Mouse (Mus musculus): ENCODE measurements around the gene Auts2.

- no peak for TF ChIP-seq CTCF (IDR thresholded peaks at IDR 0.05; ENCODE audit: extremely low read depth, insufficient read length, insufficient replicate concordance, low read depth, low read length)
- TF ChIP-seq POLR2A (IDR thresholded peaks at IDR 0.05; ENCODE audit: low read depth, low read length): no peak
Measured at GRCm38 (mm10) chr5:131544381-131544780, 998.8 kb downstream of the Auts2 start.

Data from small intestine, adult 2 months (tissue).